Mouse (Mus musculus) ES-Bruce4 (cell line): ENCODE results near the gene Tff3.

Source experiments
- EP300 ChIP-seq: IDR thresholded peaks from 2 replicates; pipeline ENCODE4 v1.6.1; 2011; ENCODE audit warnings: low read depth, low read length; ENCODE audit not compliant: insufficient read depth
- POLR2A ChIP-seq: IDR thresholded peaks from one replicate; pipeline ENCODE4 v1.8.1; 2011; ENCODE audit warnings: low read length; ENCODE audit not compliant: insufficient read depth

GRCm38 (mm10) chr17:31129452-31129851 is at the start of gene Tff3:
- TF ChIP-seq POLR2A = no peak
- no peak for TF ChIP-seq EP300
